Mouse (Mus musculus): ENCODE measurements around the gene Rbks. TPM values are rescaled to one million over a fixed set of nuclear protein-coding genes. Genes with fewer than 3 reads are reported as not detected.

Rbks gene
- polyA plus RNA-seq, 2 experiments = 10.1 to 22.7 TPM

GRCm38 (mm10) chr5:31669984-31670383 lies 27.4 kb downstream of the Rbks start:
- no peak for ATAC-seq (ENCODE audit: insufficient read depth)

GRCm38 (mm10) chr5:31668325-31668968 lies 29.0 kb downstream of the Rbks start:
- 83% methylated on average over 13 of the region's 13 CpGs for WGBS (ENCODE audit: insufficient replicate concordance)

More at GRCm38 (mm10) chr5:31669984-31670383, 27.4 kb downstream of the Rbks start:
- Histone ChIP-seq H3K4me3 (ENCODE audit: insufficient read depth in 1 of 2, low read depth in 2 of 2, low read length in 2 of 2) (no peak overlapping the region), H3K4me1 (replicated peaks; ENCODE audit: control insufficient read depth in 2 of 2, insufficient read depth in 2 of 2, low read length in 1 of 2) (peaks cover 0 to 6% of the 10 kb centered on the region in 2 experiments; a peak in 1 of 4 replicates), H3K36me3 (replicated peaks; ENCODE audit: control insufficient read depth, insufficient read depth, low read depth) (no peaks in the 10 kb centered on the region), H3K27ac (no peak overlapping the region), H3K9me3 (ENCODE audit: control insufficient read depth, low read length) (no peaks in the 10 kb centered on the region), H3K27me3 (ENCODE audit: control insufficient read depth, insufficient read depth, low read length) (no peaks in the 10 kb centered on the region), H3K4me2 (ENCODE audit: low read depth) (no peak overlapping the region), H3K9ac (replicated peaks) (no peak overlapping the region)
- no peak for DNase-seq (ENCODE audit: low read depth in 3 of 3, low spot score in 3 of 3)
- 63% methylated on average over 5 of the region's 5 CpGs for WGBS (ENCODE audit: insufficient replicate concordance)
- TF ChIP-seq EP300 (IDR thresholded peaks at IDR 0.05; ENCODE audit: low read depth) (no peak), CTCF (IDR thresholded peaks at IDR 0.05; ENCODE audit: low read depth) (no peak)

GRCm38 (mm10) chr5:31666176-31666575 lies 31.3 kb downstream of the Rbks start:
- ATAC-seq (ENCODE audit: insufficient read depth) (no peak), DNase-seq (ENCODE audit: low read depth in 3 of 3, low spot score in 3 of 3) (no peak)
- Histone ChIP-seq H3K4me2 (ENCODE audit: low read depth) (no peak overlapping the region), H3K4me1 (replicated peaks; ENCODE audit: control insufficient read depth in 2 of 2, insufficient read depth in 2 of 2, low read length in 1 of 2) (peaks cover 0 to 6% of the 10 kb centered on the region in 2 experiments; a peak in 1 of 4 replicates), H3K27ac (no peak overlapping the region), H3K4me3 (ENCODE audit: insufficient read depth in 1 of 2, low read depth in 2 of 2, low read length in 2 of 2) (no peak overlapping the region), H3K36me3 (replicated peaks; ENCODE audit: control insufficient read depth, insufficient read depth, low read depth) (no peaks in the 10 kb centered on the region), H3K9me3 (ENCODE audit: control insufficient read depth, low read length) (no peaks in the 10 kb centered on the region), H3K9ac (replicated peaks) (no peak overlapping the region), H3K27me3 (ENCODE audit: control insufficient read depth, insufficient read depth, low read length) (no peaks in the 10 kb centered on the region)
- TF ChIP-seq EP300 (IDR thresholded peaks at IDR 0.05; ENCODE audit: low read depth) (no peak), CTCF (IDR thresholded peaks at IDR 0.05; ENCODE audit: low read depth) (no peak)
- 48% methylated on average over 1 of the region's 1 CpGs for WGBS (ENCODE audit: insufficient replicate concordance)

More at GRCm38 (mm10) chr5:31668325-31668968, 29.0 kb downstream of the Rbks start:
- H3K4me1 ChIP-seq (replicated peaks; ENCODE audit: control insufficient read depth in 2 of 2, insufficient read depth in 2 of 2, low read length in 1 of 2) = peaks cover 0 to 6% of the 10 kb centered on the region in 2 experiments; a peak in 1 of 4 replicates
- TF ChIP-seq EP300 (IDR thresholded peaks at IDR 0.05; ENCODE audit: low read depth) = no peak
- TF ChIP-seq CTCF (IDR thresholded peaks at IDR 0.05; ENCODE audit: low read depth) = no peak
- no peaks in the 10 kb centered on the region for H3K27me3 ChIP-seq (ENCODE audit: control insufficient read depth, insufficient read depth, low read length)
- ATAC-seq (ENCODE audit: insufficient read depth) = no peak
- H3K27ac ChIP-seq = no peak overlapping the region
- H3K9ac ChIP-seq (replicated peaks) = no peak overlapping the region
- H3K9me3 ChIP-seq (ENCODE audit: control insufficient read depth, low read length) = no peaks in the 10 kb centered on the region
- DNase-seq (ENCODE audit: low read depth in 3 of 3, low spot score in 3 of 3) = no peak
- no peaks in the 10 kb centered on the region for H3K36me3 ChIP-seq (replicated peaks; ENCODE audit: control insufficient read depth, insufficient read depth, low read depth)
- no peak overlapping the region for H3K4me3 ChIP-seq (ENCODE audit: insufficient read depth in 1 of 2, low read depth in 2 of 2, low read length in 2 of 2)
- no peak overlapping the region for H3K4me2 ChIP-seq (ENCODE audit: low read depth)

DNA sequence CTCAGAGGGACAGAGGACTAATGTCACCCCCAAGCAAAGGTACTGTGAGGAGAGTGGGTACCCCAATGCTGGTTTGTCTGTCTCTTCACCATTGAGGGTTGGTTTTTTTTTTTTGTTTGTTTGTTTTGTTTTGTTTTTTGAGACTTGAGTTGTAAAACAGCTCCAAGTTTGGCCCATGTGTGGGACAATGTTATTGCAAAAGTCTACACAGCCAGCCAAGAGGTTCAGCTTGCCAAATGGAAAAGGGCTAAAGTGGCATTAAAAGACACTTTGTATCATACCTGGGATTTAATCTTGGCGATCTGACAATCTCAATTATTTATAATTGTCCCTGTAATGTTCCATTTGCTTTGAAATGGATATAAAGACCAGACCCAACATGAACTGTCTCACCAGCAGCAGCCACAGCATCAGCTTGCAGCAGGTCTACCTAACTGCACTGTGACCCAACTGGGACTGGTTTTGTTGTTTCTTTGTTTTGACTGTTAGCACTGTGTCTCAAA lies 41.7 kb downstream of the Rbks start:
- no peak for ATAC-seq (ENCODE audit: insufficient read depth)
- DNase-seq (ENCODE audit: low read depth in 3 of 3, low spot score in 3 of 3) = no peak
- Histone ChIP-seq H3K9ac (replicated peaks) (no peak overlapping the region), H3K4me2 (ENCODE audit: low read depth) (no peak overlapping the region), H3K4me3 (ENCODE audit: insufficient read depth in 1 of 2, low read depth in 2 of 2, low read length in 2 of 2) (no peak overlapping the region), H3K27me3 (ENCODE audit: control insufficient read depth, insufficient read depth, low read length) (no peaks in the 10 kb centered on the region), H3K4me1 (replicated peaks; ENCODE audit: control insufficient read depth in 2 of 2, insufficient read depth in 2 of 2, low read length in 1 of 2) (no peaks in the 10 kb centered on the region), H3K36me3 (replicated peaks; ENCODE audit: control insufficient read depth, insufficient read depth, low read depth) (no peaks in the 10 kb centered on the region), H3K27ac (no peak overlapping the region), H3K9me3 (ENCODE audit: control insufficient read depth, low read length) (no peaks in the 10 kb centered on the region)
- WGBS (ENCODE audit: insufficient replicate concordance) = 69% methylated on average over 1 of the region's 1 CpGs
- no peak for TF ChIP-seq CTCF (IDR thresholded peaks at IDR 0.05; ENCODE audit: low read depth)
- no peak for TF ChIP-seq EP300 (IDR thresholded peaks at IDR 0.05; ENCODE audit: low read depth)

GRCm38 (mm10) chr5:31650518-31651288 lies 46.7 kb downstream of the Rbks start:
- Histone ChIP-seq H3K9me3 (ENCODE audit: control insufficient read depth, low read length) (no peaks in the 10 kb centered on the region), H3K4me1 (replicated peaks; ENCODE audit: control insufficient read depth in 2 of 2, insufficient read depth in 2 of 2, low read length in 1 of 2) (no peaks in the 10 kb centered on the region), H3K36me3 (replicated peaks; ENCODE audit: control insufficient read depth, insufficient read depth, low read depth) (no peaks in the 10 kb centered on the region), H3K4me2 (ENCODE audit: low read depth) (no peak overlapping the region), H3K4me3 (ENCODE audit: insufficient read depth in 1 of 2, low read depth in 2 of 2, low read length in 2 of 2) (no peak overlapping the region), H3K27me3 (ENCODE audit: control insufficient read depth, insufficient read depth, low read length) (no peaks in the 10 kb centered on the region), H3K9ac (replicated peaks) (no peak overlapping the region), H3K27ac (no peak overlapping the region)
- 82% methylated on average over 2 of the region's 2 CpGs for WGBS (ENCODE audit: insufficient replicate concordance)
- DNase-seq (ENCODE audit: low read depth in 3 of 3, low spot score in 3 of 3) (no peak), ATAC-seq (ENCODE audit: insufficient read depth) (no peak)
- TF ChIP-seq EP300 (IDR thresholded peaks at IDR 0.05; ENCODE audit: low read depth) (no peak), CTCF (IDR thresholded peaks at IDR 0.05; ENCODE audit: low read depth) (no peak)

Measured in liver, embryonic 14.5 days (tissue).